Mouse (Mus musculus) ovary, postnatal 36 days (tissue): ENCODE measurements around the gene Inpp5e.

Experiments used
- DNase-seq: peaks from one replicate; pipeline ENCODE4 v3.0.0; 2022; ENCODE audit warnings: low spot score, mixed read lengths

Gene Inpp5e

GRCm38 (mm10) chr2:26408515-26409356 is at the start of gene Inpp5e:
TSS of gene Inpp5e (minus strand) at chr2:26409203.
- DNase-seq: peak; percentile 98

- DNase-seq: no peak
These were observed 49.6 kb upstream of the Inpp5e start for GRCm38 (mm10) chr2:26458402-26459124.

GRCm38 (mm10) chr2:26449121-26450060 is 40.4 kb upstream of the Inpp5e start:
- DNase-seq: peak; percentile 70

DNA sequence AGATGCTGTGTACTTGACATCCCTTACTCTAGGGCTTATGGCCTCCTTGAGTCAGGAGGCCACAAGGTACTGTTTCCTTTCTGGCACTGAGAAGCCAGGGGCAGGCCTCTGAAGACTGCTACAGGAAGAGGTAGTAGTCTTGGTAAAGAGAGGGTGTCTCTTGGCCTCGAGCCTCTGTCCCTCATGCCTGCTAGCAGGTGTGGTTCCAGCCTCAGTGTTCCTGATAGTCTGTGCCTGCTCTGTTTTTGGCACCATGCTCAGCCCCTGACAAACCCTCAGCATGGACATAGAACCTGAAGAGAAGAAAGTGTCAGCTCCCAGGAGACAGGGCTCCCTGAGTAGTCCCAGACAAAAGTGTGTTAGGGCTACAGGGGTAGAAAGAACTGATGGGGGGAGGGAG is 38.4 kb upstream of the Inpp5e start:
- DNase-seq: no peak

DNA sequence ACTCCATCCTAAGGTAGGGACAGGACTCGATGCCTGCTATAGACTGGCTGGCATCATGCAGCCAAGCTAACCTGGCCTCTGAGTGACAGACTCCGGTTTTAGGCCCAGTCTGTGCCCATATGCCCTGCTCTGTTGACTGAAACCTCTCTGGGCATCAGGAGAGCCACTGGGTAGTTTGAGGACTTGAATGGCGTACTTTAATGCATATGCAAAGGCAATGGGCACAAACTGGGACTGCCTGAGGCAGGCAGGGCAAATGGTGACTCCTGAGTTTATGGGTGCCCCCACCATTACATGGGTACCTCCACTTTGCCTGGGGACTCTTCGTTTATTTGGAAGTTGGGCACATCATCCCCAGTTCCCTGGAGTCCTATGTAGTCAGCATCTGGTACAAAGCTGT is 37.7 kb upstream of the Inpp5e start:
- no peak for DNase-seq

GRCm38 (mm10) chr2:26445666-26446445 is 36.9 kb upstream of the Inpp5e start:
- DNase-seq: peak; percentile 91

- peak; percentile 100 for DNase-seq
These were observed 36.1 kb upstream of the Inpp5e start, which contains the start of gene Sec16a for GRCm38 (mm10) chr2:26444946-26445665. TSS of gene Sec16a (minus strand) at chr2:26445216.

- DNase-seq: no peak
These were observed 35.4 kb upstream of the Inpp5e start for GRCm38 (mm10) chr2:26444368-26444767.

DNA sequence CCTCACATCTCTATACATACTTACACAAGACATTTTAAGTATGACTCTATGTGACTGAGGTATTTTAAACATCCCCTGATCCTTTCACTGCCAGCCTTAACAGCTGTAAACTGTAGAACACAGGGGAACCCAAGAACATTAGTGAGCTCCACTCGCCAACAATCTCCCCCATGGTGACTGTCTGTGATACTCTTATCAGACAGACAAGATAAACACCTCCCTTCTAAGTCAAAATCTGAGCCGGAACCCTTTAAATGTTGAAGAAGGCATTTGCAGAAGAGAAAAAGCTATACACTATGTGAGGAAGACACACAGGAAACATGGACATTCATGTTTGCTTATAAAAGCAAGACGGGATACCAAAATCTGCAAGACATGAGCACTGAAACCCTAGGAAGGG is 34.9 kb upstream of the Inpp5e start:
- DNase-seq: no peak

GRCm38 (mm10) chr2:26442843-26443242 is 33.8 kb upstream of the Inpp5e start:
- no peak for DNase-seq

DNA sequence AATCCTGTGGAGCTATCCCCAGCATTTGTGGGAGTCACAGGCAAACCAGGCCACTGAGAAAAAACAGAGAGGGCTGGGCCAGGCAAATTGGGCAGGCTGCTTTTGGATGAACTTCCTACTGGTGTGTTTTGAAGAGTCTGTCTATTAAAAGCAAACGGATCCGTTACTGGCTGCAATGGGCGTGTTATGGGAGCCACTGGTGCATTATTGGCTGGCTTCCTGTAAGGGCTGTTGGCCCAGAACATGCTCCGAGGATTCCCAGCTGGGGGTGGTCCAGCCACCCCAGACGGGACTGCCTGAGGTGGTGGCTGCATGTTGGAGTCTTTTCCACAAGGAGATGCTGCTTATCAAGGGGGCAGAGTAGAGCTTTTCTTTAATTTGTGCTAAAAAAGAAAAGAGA is 32.7 kb upstream of the Inpp5e start:
- DNase-seq: no peak

DNA sequence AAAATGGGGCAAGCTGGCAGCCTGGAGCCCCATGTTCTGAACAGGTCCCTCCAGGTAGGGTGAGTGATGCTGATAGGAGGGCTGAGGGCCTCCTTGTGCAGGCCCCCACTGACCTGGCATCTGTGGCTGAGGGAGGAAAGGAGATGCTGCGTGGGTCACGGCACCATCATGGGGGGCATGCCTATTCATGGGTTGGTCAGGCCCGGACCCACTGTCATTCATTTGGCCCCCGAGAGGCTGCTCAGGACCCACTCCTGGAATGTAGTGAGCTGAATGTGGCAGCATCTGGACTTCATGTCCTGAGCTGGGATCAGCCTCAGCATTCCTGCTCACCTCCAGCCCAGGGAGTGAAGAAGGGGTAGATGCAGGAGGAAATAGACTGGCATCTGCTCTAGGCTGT is 32.3 kb upstream of the Inpp5e start:
- DNase-seq: no peak

- DNase-seq: no peak
These were observed 30.7 kb upstream of the Inpp5e start for GRCm38 (mm10) chr2:26439671-26440070.

GRCm38 (mm10) chr2:26438373-26438772 is 29.4 kb upstream of the Inpp5e start:
- DNase-seq: no peak

- DNase-seq: no peak
These were observed 28.2 kb upstream of the Inpp5e start for GRCm38 (mm10) chr2:26437221-26437620.

- DNase-seq: no peak
These were observed 26.0 kb upstream of the Inpp5e start for GRCm38 (mm10) chr2:26434791-26435572.

DNA sequence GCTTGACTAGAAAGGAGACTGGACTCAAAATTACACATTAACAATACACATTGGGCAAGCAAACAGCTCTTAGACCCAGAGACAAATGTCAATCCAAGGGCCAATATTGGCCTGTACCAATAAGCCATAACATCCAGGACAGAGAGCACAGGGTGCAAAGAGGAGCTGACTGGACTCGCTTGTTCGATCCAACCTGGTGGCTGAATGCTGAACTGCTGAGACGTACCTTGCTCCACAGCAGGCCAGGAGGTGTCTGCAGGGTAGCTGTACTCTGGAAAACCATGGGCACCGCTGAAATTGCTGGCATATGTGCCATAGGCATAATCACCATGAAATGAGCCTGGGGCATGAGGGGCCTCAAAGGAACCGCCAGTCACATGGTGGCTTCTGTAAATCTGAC is 20.8 kb upstream of the Inpp5e start:
- no peak for DNase-seq

- DNase-seq: no peak
These were observed 15.5 kb upstream of the Inpp5e start for GRCm38 (mm10) chr2:26424541-26424940.

DNA sequence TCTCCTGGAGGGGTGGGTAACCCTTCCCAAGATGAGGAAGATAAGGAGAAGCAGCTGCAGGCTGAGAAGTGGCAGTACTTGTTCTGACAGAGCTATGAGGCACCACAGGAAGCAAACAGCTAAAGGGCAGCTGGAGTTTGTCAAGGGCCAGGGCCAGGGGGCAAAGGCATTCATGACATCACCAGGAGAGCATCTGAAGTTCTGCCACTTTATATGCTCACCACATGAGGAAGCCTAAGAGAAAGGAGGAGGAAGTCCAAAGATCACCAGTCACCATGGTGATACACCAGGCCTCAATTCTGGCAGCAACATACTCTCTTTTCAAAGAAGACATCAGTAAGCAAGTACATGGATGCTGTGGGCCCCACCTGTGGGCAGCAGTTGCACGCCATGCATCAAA is 14.1 kb upstream of the Inpp5e start:
- no peak for DNase-seq

DNA sequence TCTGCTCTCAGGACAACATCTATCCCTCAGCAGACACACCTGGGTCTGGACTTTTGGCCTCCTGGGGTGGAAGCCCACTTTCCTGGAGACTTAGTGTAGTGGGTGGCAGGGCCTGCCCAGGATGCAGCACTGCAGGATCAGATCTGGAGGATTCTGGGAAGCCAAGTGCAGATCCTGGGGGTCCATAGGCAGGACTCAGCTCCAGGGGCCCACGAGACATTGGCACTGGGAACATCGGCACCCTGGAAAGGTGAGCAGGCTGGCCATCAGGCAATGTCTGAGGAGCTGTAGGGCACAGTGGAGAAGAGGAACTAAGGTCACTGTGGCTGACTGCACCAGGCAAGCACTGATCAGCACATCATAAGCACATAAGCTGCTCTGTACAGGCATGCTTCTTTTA is 13.0 kb upstream of the Inpp5e start:
- DNase-seq: no peak
